Mouse (Mus musculus): Measurements from ENCODE around the gene 1700049E17Rik1.
"Not testable (repeated sequence)": the region's sequence is repeated elsewhere in the genome, so short reads cannot be mapped to it uniquely, and the experiment has no call there.

- TF ChIP-seq CTCF (IDR thresholded peaks at IDR 0.05; ENCODE audit: extremely low read depth, insufficient read length, insufficient replicate concordance, low read depth, low read length); POLR2A (IDR thresholded peaks at IDR 0.05; ENCODE audit: low read depth, low read length): not testable (repeated sequence)
Observed at GRCm38 (mm10) chr14:41943695-41944094, 18.9 kb downstream of the 1700049E17Rik1 start, which contains the start of gene 1700024B05Rik.

Data from small intestine, adult 2 months (tissue).